Mouse (Mus musculus) cortical plate, adult 2 months (tissue): ENCODE data around the gene Nrxn3. TPM values are rescaled to one million over a fixed set of nuclear protein-coding genes. Genes with fewer than 3 reads are reported as not detected.

Experiments
- H3K27ac ChIP-seq: fragments of 200-500 bp; 2 replicates; pipeline ENCODE4 v1.5.1; 2012; ENCODE audit warnings: low read length, control low read depth, inconsistent platforms; ENCODE audit not compliant: insufficient read depth
- H3K4me1 ChIP-seq: fragments of 200-500 bp; 2 replicates; pipeline ENCODE4 v1.6.1; 2011; ENCODE audit warnings: low read length; ENCODE audit not compliant: control insufficient read depth, insufficient read depth
- H3K4me3 ChIP-seq: fragments of 200-500 bp; 2 replicates; pipeline ENCODE4 v1.5.1; 2011; ENCODE audit warnings: mild to moderate bottlenecking, low read length, control low read depth; ENCODE audit not compliant: insufficient read depth
- CTCF ChIP-seq: fragments of 200-500 bp; IDR thresholded peaks from 2 replicates; pipeline ENCODE4 v1.5.1; 2011; ENCODE audit warnings: mild to moderate bottlenecking, control low read depth, low read length; ENCODE audit not compliant: insufficient read depth; ENCODE audit errors: extremely low read depth
- POLR2A ChIP-seq: fragments of 200-500 bp; IDR thresholded peaks from 2 replicates; pipeline ENCODE4 v1.6.1; 2011; ENCODE audit warnings: mild to moderate bottlenecking, low read length, control low read depth; ENCODE audit not compliant: insufficient read depth; ENCODE audit errors: extremely low read depth
- polyA plus RNA-seq: library from polyadenylated mRNA; depleted of rRNA; stranded (reverse); fragments of >200 nt; gene quantifications from 2 replicates; pipeline ENCODE4 v1.2.3, GENCODE M21; 2012

Nrxn3 gene
- polyA plus RNA-seq, 1 experiment = 70.2 TPM

GRCm38 (mm10) chr12:88841350-88841749 lies 118.7 kb downstream of the Nrxn3 start:
- H3K4me3 ChIP-seq = no peak overlapping the region
- peaks cover 2% of the 10 kb centered on the region; the same call in 1 of the 2 replicates for H3K4me1 ChIP-seq
- TF ChIP-seq POLR2A = no peak
- TF ChIP-seq CTCF = no peak
- H3K27ac ChIP-seq = no peak overlapping the region; the same call in 1 of the 2 replicates

DNA sequence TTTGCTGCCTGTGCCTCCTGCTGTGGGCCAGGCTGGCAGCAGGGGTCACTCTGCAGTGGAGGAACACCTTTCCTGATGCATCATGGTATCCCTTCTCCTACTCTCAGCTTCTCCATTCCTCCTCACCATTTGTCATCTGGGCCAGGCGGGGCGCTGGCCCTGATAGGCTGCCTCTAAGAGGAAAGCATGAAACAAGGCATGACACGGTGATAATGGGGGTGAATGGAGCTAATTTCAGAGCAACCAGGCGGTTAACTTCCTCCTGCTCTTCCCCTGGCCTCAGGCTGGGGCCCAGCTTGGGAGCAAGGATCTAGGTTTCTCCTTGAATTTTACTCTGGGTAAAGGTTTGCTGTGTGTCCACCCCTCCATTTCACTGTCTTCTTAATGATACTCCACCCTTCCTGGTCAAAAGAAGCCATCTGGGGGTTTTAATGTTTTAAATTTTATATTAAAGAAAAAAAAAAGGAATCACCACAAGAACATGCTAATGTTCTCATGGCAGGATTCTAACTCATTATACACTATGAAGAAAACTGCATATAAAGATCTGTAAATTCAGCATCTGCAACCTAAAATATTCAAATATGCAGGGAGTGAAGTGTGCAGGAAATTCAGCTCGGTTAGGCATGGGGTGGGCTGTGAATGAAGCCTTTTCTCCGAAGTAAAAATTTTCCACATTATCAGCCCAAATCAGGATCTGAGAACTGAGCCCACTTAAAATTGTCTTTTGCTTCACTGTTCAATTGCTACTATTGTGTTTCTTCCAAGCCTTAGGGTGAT lies 127.9 kb downstream of the Nrxn3 start:
- TF ChIP-seq POLR2A (no peak), CTCF (no peak)
- H3K4me1 ChIP-seq = peaks cover 3% of the 10 kb centered on the region; the same call in 1 of the 2 replicates
- no peak overlapping the region for H3K27ac ChIP-seq
- no peak overlapping the region for H3K4me3 ChIP-seq

- H3K4me1 ChIP-seq = peaks cover 3% of the 10 kb centered on the region; the same call in 1 of the 2 replicates
- H3K4me3 ChIP-seq = no peak overlapping the region
- no peak for TF ChIP-seq CTCF
- no peak for TF ChIP-seq POLR2A
- no peak overlapping the region for H3K27ac ChIP-seq
Measured at GRCm38 (mm10) chr12:88854039-88854438, 131.4 kb downstream of the Nrxn3 start.

DNA sequence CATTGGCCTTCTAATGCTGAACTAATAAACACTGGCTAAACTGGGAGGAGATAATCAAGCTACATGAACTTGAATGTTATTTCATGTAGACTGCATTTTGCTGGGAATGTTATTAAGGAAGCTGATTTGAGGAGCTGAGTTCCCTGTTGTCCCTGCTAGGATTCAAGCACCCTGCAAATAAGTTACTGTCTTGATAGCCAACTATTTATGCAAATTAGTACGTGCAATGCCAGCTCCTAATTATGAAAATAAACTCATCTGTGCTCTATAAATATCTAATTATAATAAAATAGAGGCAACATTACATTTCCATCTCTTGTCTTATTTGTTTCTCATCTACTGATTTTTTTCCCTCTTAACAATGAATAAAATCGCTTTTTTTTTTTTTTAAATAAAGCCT lies 135.0 kb downstream of the Nrxn3 start:
- TF ChIP-seq POLR2A (no peak), CTCF (no peak)
- Histone ChIP-seq H3K4me1 (peaks cover 3% of the 10 kb centered on the region; the same call in 1 of the 2 replicates), H3K4me3 (no peak overlapping the region), H3K27ac (no peak overlapping the region)

DNA sequence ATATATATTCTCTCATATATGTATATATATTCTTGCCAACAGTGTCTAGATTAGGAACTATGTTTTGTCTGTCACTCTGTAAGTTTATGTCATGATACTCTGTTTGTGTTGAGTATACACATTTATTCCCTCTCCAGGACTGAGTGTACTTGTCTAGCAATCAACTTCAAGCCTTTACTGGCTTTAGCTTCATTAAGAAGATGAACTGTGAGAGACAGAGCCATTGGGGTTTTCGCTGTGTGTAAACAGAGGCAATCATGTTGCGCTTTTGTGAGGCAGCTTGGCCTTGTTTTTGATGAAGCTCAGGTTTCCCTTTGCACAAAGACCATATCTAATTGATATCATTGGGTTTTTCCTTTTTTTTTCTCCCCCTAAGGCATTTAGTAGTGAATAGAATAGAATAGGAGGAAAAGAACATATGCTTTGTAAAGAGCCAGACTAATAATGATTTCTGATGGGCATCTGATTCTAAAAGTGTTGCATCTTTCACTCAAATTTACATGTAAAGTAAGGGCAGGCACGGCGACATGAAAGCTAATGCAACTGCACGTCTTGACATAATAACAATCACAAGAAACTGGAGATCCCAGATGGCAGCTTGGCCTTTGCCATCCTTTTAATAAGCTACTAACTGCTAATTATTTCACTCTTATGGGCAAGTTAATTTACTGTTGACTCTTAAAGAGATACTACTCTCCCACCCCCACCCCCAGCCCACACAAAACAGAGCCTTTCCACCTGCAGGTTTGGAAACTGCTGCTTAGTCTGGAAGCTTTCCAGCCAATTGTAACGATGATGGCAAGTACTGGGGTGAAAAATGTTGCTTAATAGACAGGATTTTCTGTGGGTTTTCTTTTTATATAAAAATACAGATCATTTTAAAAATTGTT lies 137.0 kb downstream of the Nrxn3 start:
- no peak for TF ChIP-seq POLR2A
- no peak for TF ChIP-seq CTCF
- H3K4me1 ChIP-seq = no peaks in the 10 kb centered on the region; the same call in 1 of the 2 replicates
- H3K27ac ChIP-seq = no peak overlapping the region
- H3K4me3 ChIP-seq = no peak overlapping the region

DNA sequence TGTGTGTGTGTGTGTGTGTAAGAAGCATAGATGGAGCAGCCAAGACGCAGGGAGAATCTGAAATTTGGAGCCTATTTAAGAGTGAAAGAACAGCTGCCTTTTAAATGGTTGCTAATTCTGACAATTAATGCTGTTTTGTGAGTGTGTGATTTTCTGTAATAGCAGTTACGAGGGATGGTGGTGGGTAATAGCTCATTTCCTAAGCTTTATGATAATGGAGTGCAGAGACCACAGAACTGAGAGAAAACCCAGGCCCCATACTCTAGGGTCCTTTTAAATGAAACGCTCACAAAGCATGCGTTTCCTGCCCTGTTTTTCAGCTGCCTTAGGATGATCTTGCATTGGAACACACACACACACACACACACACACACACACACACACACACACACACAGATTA lies 137.7 kb downstream of the Nrxn3 start:
- no peak for TF ChIP-seq CTCF
- TF ChIP-seq POLR2A = no peak
- H3K27ac ChIP-seq = no peak overlapping the region
- H3K4me1 ChIP-seq = no peaks in the 10 kb centered on the region; the same call in 1 of the 2 replicates
- H3K4me3 ChIP-seq = no peak overlapping the region

GRCm38 (mm10) chr12:88863069-88863468 lies 140.4 kb downstream of the Nrxn3 start:
- TF ChIP-seq CTCF = no peak
- no peak for TF ChIP-seq POLR2A
- no peak overlapping the region for H3K4me3 ChIP-seq
- no peak overlapping the region for H3K27ac ChIP-seq
- no peaks in the 10 kb centered on the region; the same call in 1 of the 2 replicates for H3K4me1 ChIP-seq

DNA sequence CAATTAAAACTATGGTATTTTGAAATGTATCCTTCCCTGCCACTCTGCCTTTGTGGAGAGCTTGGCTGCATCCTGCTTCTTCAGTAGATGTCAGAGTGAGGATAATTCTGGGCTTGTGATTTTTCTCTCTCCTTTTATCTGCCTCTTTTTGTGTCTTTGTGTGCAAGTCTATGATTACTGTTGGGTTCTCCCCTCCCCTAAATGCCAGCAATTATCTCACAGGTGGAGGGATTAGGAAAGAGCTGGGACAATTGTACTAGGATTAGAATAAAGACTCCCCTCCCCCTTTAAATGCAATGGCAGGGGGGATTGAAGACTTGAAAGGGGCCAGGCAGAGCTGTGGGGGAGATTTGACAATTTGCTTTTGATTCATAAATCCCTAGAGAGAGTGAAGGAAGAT lies 145.6 kb downstream of the Nrxn3 start:
- H3K4me3 ChIP-seq = no peak overlapping the region
- TF ChIP-seq POLR2A (no peak), CTCF (no peak)
- H3K4me1 ChIP-seq = no peaks in the 10 kb centered on the region; the same call in 1 of the 2 replicates
- H3K27ac ChIP-seq = no peak overlapping the region

- no peak for TF ChIP-seq POLR2A
- no peak for TF ChIP-seq CTCF
- H3K4me1 ChIP-seq = 0 out of 2 replicates have a peak, but pooled peaks cover 1% of the 10 kb centered on the region
- H3K4me3 ChIP-seq = no peak overlapping the region
- no peak overlapping the region for H3K27ac ChIP-seq
Measured at GRCm38 (mm10) chr12:88897331-88897730, 174.7 kb downstream of the Nrxn3 start.

DNA sequence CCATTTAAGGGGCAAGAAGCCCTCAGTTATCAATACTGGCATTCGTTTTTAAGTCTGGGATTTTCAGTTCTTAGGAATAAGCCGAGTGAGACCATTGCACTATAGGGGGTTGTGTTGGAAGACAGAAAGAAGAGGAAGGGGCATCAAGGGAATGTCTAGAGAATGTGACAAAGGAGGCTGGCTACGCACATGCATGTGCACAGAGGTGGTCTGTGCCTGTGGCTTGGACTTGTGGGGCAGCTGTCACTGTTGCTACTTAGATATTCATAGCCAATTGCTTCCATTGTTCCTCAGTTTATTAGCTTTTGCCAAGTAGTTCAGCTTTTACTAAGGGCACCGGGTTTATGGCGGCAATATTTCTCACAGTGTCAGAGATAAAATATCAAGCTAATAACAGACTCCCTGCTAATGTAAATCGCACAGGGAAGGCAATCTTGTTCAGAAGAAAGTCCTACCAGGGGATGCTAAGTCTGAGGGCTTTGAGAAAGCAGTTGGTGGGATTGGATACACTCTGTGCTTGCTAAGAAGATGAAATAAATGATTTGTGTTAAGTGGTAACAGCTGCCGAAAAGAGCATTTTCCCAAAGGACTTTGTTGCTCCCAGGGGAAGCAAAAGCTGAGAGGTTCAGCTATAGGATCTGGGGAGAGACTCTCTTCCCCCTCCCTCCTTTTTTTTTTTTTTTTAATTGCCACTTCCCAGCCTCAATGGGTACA lies 177.5 kb downstream of the Nrxn3 start:
- Histone ChIP-seq H3K4me1 (peaks cover 4% of the 10 kb centered on the region), H3K4me3 (no peak overlapping the region), H3K27ac (no peak overlapping the region)
- no peak for TF ChIP-seq POLR2A
- no peak for TF ChIP-seq CTCF
